Mouse (Mus musculus): ENCODE results near the gene Arhgef17. TPM values are rescaled to one million over a fixed set of nuclear protein-coding genes. Genes with fewer than 3 reads are reported as not detected.

Arhgef17 gene
- polyA plus RNA-seq, 1 experiment from 2014 or later = 9.3 TPM

DNA sequence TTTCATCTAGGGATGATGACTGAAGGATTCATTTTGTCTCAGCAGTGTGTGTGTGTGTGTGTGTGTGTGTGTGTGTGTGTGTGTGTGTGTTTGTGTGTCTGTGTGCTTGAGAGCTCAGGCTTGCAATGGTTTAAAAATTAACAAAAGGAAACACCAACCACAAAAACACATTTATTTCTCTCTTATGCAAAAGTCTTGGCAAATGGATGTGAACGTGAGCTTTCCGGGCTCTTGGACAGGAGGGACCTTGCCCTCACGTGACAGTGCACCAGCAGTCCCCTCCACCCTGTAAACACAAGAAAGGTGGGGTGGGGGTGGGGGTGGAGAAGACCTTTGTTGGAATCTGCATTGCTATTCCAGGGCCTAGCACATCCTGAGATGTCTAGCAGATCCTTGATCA is 5.6 kb upstream of the Arhgef17 start:
- Histone ChIP-seq H3K36me3 (replicated peaks) (no peaks in the 10 kb centered on the region), H3K9me3 (no peaks in the 10 kb centered on the region), H3K4me3 (no peak overlapping the region), H3K4me1 (peaks cover 20% of the 10 kb centered on the region), H3K27ac (replicated peaks) (no peak overlapping the region), H3K27me3 (replicated peaks; ENCODE audit: low read depth, poor library complexity, severe bottlenecking) (peaks cover 5% of the 10 kb centered on the region; the same call in 1 of the 2 replicates)
- no peak for DNase-seq (ENCODE audit: low spot score)
- 81% methylated on average over 3 of the region's 3 CpGs for WGBS

- Histone ChIP-seq H3K36me3 (replicated peaks) (peaks cover 16% of the 10 kb centered on the region), H3K27me3 (replicated peaks; ENCODE audit: low read depth, poor library complexity, severe bottlenecking) (peaks cover 5% of the 10 kb centered on the region; the same call in 1 of the 2 replicates), H3K4me3 (no peak overlapping the region), H3K27ac (replicated peaks) (no peak overlapping the region), H3K9me3 (no peaks in the 10 kb centered on the region), H3K4me1 (peaks cover 44% of the 10 kb centered on the region)
- no peak for DNase-seq (ENCODE audit: low spot score)
Observed at GRCm38 (mm10) chr7:100933520-100933919, 1.6 kb upstream of the Arhgef17 start.

- peaks cover 21% of the 10 kb centered on the region for H3K36me3 ChIP-seq (replicated peaks)
- H3K27ac ChIP-seq (replicated peaks) = peak overlapping the region; percentile 99
- H3K4me3 ChIP-seq = peak overlapping the region; percentile 91
- H3K27me3 ChIP-seq (replicated peaks; ENCODE audit: low read depth, poor library complexity, severe bottlenecking) = peaks cover 5% of the 10 kb centered on the region; the same call in 1 of the 2 replicates
- WGBS = under 1% methylated on average over 27 of the region's 27 CpGs
- H3K9me3 ChIP-seq = no peaks in the 10 kb centered on the region
- peak; percentile 96 for DNase-seq (ENCODE audit: low spot score)
- H3K4me1 ChIP-seq = peaks cover 51% of the 10 kb centered on the region
Observed at GRCm38 (mm10) chr7:100932481-100933007, 637 bp upstream of the Arhgef17 start.

- Histone ChIP-seq H3K4me1 (peaks cover 63% of the 10 kb centered on the region), H3K27ac (replicated peaks) (peak overlapping the region; percentile 99), H3K27me3 (replicated peaks; ENCODE audit: low read depth, poor library complexity, severe bottlenecking) (peaks cover 5% of the 10 kb centered on the region; the same call in 1 of the 2 replicates), H3K36me3 (replicated peaks) (peaks cover 31% of the 10 kb centered on the region), H3K4me3 (peak overlapping the region; percentile 91), H3K9me3 (no peaks in the 10 kb centered on the region)
- no peak for DNase-seq (ENCODE audit: low spot score)
- under 1% methylated on average over 73 of the region's 73 CpGs for WGBS
Observed at GRCm38 (mm10) chr7:100931316-100931925, 486 bp downstream of the Arhgef17 start.

DNA sequence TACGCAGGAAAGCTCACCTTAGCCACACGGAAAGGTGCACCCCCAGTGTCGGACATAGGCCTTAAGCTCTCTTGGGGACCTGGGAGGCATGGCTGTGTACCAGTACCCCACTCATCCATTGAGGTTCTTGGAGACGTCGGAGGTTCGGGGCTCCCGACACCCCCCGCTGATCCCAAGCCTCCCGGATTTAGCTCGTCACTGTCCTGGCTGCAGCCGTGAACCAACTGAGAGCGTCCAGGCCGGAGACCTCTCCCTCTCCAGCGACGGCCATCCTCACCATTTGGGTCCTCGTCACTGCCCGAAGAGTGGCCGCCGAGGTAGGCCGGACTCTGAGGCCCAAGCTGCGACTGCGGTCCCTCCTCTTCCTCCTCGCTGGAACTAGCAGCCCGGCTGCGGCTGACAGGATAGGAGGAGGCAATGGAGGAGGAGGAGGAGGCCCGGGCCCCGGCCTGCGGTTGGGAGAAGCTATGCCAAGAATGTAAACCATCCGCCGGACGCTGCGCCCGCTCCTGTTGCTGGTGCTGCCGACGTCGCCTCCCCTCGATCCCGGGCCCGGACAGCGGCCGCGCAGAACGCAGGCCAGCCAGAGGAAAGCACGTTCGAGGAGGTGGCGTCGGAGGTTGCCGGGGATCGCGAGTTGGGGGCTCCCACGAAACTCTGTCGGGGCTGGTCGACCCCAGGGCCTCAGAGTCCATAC is 1.1 kb downstream of the Arhgef17 start:
- Histone ChIP-seq H3K36me3 (replicated peaks) (peaks cover 36% of the 10 kb centered on the region), H3K4me1 (peaks cover 69% of the 10 kb centered on the region), H3K27ac (replicated peaks) (peak overlapping the region; percentile 99), H3K27me3 (replicated peaks; ENCODE audit: low read depth, poor library complexity, severe bottlenecking) (peaks cover 5% of the 10 kb centered on the region; the same call in 1 of the 2 replicates), H3K4me3 (peak overlapping the region; percentile 91), H3K9me3 (no peaks in the 10 kb centered on the region)
- DNase-seq (ENCODE audit: low spot score) = peak; percentile 87
- WGBS = 2% methylated on average over 53 of the region's 53 CpGs

DNA sequence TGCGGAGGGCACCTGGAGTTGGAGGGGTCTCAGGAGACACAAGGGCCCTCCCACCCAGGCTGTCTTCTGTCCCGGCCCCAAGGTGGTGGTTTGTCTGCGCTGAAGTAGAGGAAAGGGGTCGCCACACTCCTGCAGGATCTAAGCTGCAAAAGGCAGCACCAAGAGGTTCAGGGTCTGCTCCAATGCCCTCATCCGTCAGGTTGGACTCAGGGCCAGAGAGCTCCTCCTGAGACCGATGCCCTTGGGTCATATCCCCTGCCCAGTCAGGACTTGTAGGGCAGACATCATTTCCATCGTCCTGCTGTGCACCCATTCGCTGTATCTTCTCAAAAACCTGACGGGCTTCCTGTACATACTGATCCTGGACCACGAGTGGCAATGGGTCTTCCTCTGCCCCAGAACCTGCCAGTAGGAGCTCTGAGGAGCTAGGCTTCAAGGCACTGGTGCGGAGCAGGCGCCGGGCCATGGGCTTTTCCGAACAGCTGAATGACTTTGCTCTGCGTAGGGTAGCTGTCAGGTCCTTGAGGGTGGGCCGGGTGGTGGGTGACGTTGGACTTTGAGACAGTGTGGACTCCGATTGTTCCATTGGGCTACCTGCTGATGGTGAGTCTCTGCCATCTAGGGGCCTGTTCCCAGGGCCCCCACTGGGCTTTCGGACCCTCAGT is 2.1 kb downstream of the Arhgef17 start:
- Histone ChIP-seq H3K9me3 (no peaks in the 10 kb centered on the region), H3K27me3 (replicated peaks; ENCODE audit: low read depth, poor library complexity, severe bottlenecking) (peaks cover 5% of the 10 kb centered on the region; the same call in 1 of the 2 replicates), H3K4me1 (peaks cover 79% of the 10 kb centered on the region), H3K4me3 (peak overlapping the region; percentile 91), H3K36me3 (replicated peaks) (peaks cover 45% of the 10 kb centered on the region), H3K27ac (replicated peaks) (peak overlapping the region; percentile 99; the same call in 1 of the 2 replicates)
- 75% methylated on average over 19 of the region's 19 CpGs for WGBS
- DNase-seq (ENCODE audit: low spot score) = no peak

- Histone ChIP-seq H3K27me3 (replicated peaks; ENCODE audit: low read depth, poor library complexity, severe bottlenecking) (no peaks in the 10 kb centered on the region), H3K9me3 (no peaks in the 10 kb centered on the region), H3K27ac (replicated peaks) (0 out of 2 replicates have a peak overlapping the region, but pooled peaks have one; percentile 0), H3K4me3 (peak overlapping the region; percentile 91), H3K4me1 (peaks cover 92% of the 10 kb centered on the region), H3K36me3 (replicated peaks) (peaks cover 59% of the 10 kb centered on the region)
- DNase-seq (ENCODE audit: low spot score) = no peak
- WGBS = 55% methylated on average over 9 of the region's 9 CpGs
Observed at GRCm38 (mm10) chr7:100928456-100928855, 3.5 kb downstream of the Arhgef17 start.

GRCm38 (mm10) chr7:100927287-100928000 is 4.5 kb downstream of the Arhgef17 start:
- peak; percentile 37 for DNase-seq (ENCODE audit: low spot score)
- Histone ChIP-seq H3K27me3 (replicated peaks; ENCODE audit: low read depth, poor library complexity, severe bottlenecking) (no peaks in the 10 kb centered on the region), H3K9me3 (no peaks in the 10 kb centered on the region), H3K27ac (replicated peaks) (peak overlapping the region; percentile 51), H3K36me3 (replicated peaks) (peaks cover 69% of the 10 kb centered on the region), H3K4me1 (peaks cover 97% of the 10 kb centered on the region), H3K4me3 (peak overlapping the region; percentile 91)
- 23% methylated on average over 7 of the region's 7 CpGs for WGBS

- H3K9me3 ChIP-seq = no peaks in the 10 kb centered on the region
- 19% methylated on average over 12 of the region's 12 CpGs for WGBS
- no peaks in the 10 kb centered on the region for H3K27me3 ChIP-seq (replicated peaks; ENCODE audit: low read depth, poor library complexity, severe bottlenecking)
- peak overlapping the region; percentile 51 for H3K27ac ChIP-seq (replicated peaks)
- H3K4me1 ChIP-seq = peaks cover 100% of the 10 kb centered on the region
- peak overlapping the region; percentile 91 for H3K4me3 ChIP-seq
- peaks cover 79% of the 10 kb centered on the region for H3K36me3 ChIP-seq (replicated peaks)
- no peak for DNase-seq (ENCODE audit: low spot score)
Observed at GRCm38 (mm10) chr7:100926311-100926923, 5.5 kb downstream of the Arhgef17 start.

DNA sequence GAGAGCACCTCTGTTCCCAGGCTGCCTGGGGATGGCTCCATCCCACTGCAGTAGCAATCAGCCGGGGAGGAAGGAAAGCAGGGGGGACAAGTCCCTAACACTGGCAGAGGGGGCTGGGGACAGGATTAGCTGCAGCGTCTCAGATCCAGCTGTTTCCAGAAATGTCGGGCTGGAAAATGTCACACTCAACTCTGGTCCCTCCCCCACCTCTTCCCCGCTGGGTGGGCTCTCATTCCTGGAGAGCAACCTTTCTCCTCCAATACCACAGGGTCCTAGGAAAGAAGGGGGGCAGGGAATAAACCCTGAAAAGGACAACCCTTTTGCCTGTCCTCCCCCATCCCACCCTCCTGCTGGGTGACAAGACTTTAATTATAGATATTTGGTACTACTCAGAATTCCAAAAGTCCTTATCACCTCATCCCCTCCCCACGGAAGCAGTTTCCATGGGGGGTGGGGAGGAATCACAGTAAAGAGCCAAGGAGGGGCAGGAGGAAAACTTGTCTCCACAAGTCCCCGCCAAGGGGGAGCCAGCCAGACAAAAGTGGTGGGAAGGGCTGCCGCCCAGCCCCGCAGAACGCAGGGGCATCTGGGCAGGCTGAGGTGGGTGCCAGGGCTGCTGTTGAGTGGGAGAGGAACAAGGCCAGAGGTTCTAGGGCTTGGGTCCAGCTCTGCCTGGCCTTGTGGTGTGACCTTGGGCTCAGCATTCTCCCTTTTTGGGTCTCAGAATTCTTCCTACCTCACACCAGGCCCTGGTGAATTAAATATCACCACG is 7.0 kb downstream of the Arhgef17 start:
- Histone ChIP-seq H3K36me3 (replicated peaks) (peaks cover 92% of the 10 kb centered on the region), H3K27me3 (replicated peaks; ENCODE audit: low read depth, poor library complexity, severe bottlenecking) (no peaks in the 10 kb centered on the region), H3K27ac (replicated peaks) (peak overlapping the region; percentile 69), H3K4me1 (peaks cover 100% of the 10 kb centered on the region), H3K9me3 (no peaks in the 10 kb centered on the region), H3K4me3 (peak overlapping the region; percentile 91)
- WGBS = 21% methylated on average over 10 of the region's 10 CpGs
- no peak for DNase-seq (ENCODE audit: low spot score)

- DNase-seq (ENCODE audit: low spot score) = no peak
- Histone ChIP-seq H3K36me3 (replicated peaks) (peaks cover 92% of the 10 kb centered on the region), H3K4me1 (peaks cover 100% of the 10 kb centered on the region), H3K27ac (replicated peaks) (peak overlapping the region; percentile 69; the same call in 1 of the 2 replicates), H3K4me3 (peak overlapping the region; percentile 91), H3K27me3 (replicated peaks; ENCODE audit: low read depth, poor library complexity, severe bottlenecking) (no peaks in the 10 kb centered on the region), H3K9me3 (no peaks in the 10 kb centered on the region)
- 87% methylated on average over 5 of the region's 5 CpGs for WGBS
Observed at GRCm38 (mm10) chr7:100924200-100924599, 7.7 kb downstream of the Arhgef17 start.

All from embryonic facial prominence, embryonic 10.5 days (tissue).